In genomic region chr5:35729844-35730243, GRCm38 (mm10) we compare ENCODE assay signal across 9 mouse cellular contexts. TPM values are rescaled to one million over a fixed set of nuclear protein-coding genes. Genes with fewer than 3 reads are reported as not detected.
DNase-seq lines count a peak whose midpoint lies in the region; ATAC-seq and TF ChIP-seq lines count a peak whose summit lies in the region.
"Had no signal": no experiment of that assay in that cellular context is flagged by ENCODE, and none has a peak within 500 bp of the region (broad histone marks: within the 10 kb centered on the region; RNA-seq: fewer than 3 reads in every experiment).

No protein-coding gene starts in this region.

- no peaks in the 10 kb centered on the region for H3K27me3 ChIP-seq in hindbrain, embryonic 10.5 days (ENCODE audit: insufficient read depth, poor library complexity, severe bottlenecking)
- no peaks in the 10 kb centered on the region for H3K27me3 ChIP-seq in hindbrain, embryonic 14.5 days (ENCODE audit: control insufficient read depth, insufficient read depth, low read length)
- H3K27me3 ChIP-seq in embryonic facial prominence, embryonic 10.5 days (replicated peaks; ENCODE audit: low read depth, poor library complexity, severe bottlenecking): no peaks in the 10 kb centered on the region
- H3K27me3 ChIP-seq in intestine, embryonic 15.5 days (replicated peaks): no peaks in the 10 kb centered on the region
- H3K27me3 ChIP-seq in liver, postnatal 0 days (ENCODE audit: insufficient read depth, low read length): no peaks in the 10 kb centered on the region
- H3K27me3 ChIP-seq: neural tube, embryonic 12.5 days had no signal

- H3K4me1 ChIP-seq in hindbrain, embryonic 10.5 days (replicated peaks): peaks cover 9% of the 10 kb centered on the region; the same call in 1 of the 2 replicates
- H3K4me1 ChIP-seq in hindbrain, embryonic 14.5 days (replicated peaks; ENCODE audit: control insufficient read depth, insufficient read depth, low read length): no peaks in the 10 kb centered on the region
- H3K4me1 ChIP-seq in embryonic facial prominence, embryonic 10.5 days: peaks cover 13% of the 10 kb centered on the region
- H3K4me1 ChIP-seq in intestine, embryonic 15.5 days (replicated peaks): peaks cover 25% of the 10 kb centered on the region
- peaks cover 27% of the 10 kb centered on the region for H3K4me1 ChIP-seq in liver, postnatal 0 days (ENCODE audit: insufficient read depth)
- H3K4me1 ChIP-seq: neural tube, embryonic 12.5 days had no signal

- H3K4me2 ChIP-seq in hindbrain, embryonic 14.5 days (replicated peaks): no peak overlapping the region
- H3K4me2 ChIP-seq in intestine, embryonic 15.5 days (replicated peaks): no peak overlapping the region
- no peak overlapping the region for H3K4me2 ChIP-seq in liver, postnatal 0 days (ENCODE audit: low read depth, low read length)
- H3K4me2 ChIP-seq: neural tube, embryonic 12.5 days had no signal

- no peaks in the 10 kb centered on the region for H3K36me3 ChIP-seq in hindbrain, embryonic 10.5 days
- no peaks in the 10 kb centered on the region for H3K36me3 ChIP-seq in hindbrain, embryonic 14.5 days (replicated peaks; ENCODE audit: control insufficient read depth, insufficient read depth)
- no peaks in the 10 kb centered on the region for H3K36me3 ChIP-seq in embryonic facial prominence, embryonic 10.5 days (replicated peaks)
- H3K36me3 ChIP-seq in intestine, embryonic 15.5 days: no peaks in the 10 kb centered on the region
- H3K36me3 ChIP-seq in liver, postnatal 0 days (replicated peaks; ENCODE audit: insufficient read depth, low read length): no peaks in the 10 kb centered on the region
- H3K36me3 ChIP-seq: neural tube, embryonic 12.5 days had no signal

- TF ChIP-seq EP300 in liver, postnatal 0 days (IDR thresholded peaks at IDR 0.05; ENCODE audit: low read depth): no peak

- peak overlapping the region; percentile 83; the same call in 1 of the 2 replicates for H3K27ac ChIP-seq in hindbrain, embryonic 10.5 days
- H3K27ac ChIP-seq in hindbrain, embryonic 14.5 days: no peak overlapping the region
- H3K27ac ChIP-seq in embryonic facial prominence, embryonic 10.5 days (replicated peaks): 0 out of 2 replicates have a peak overlapping the region, but pooled peaks have one; percentile 80
- peak overlapping the region; percentile 72 for H3K27ac ChIP-seq in intestine, embryonic 15.5 days
- H3K27ac ChIP-seq in liver, postnatal 0 days (ENCODE audit: low read depth): no peak overlapping the region
- H3K27ac ChIP-seq: neural tube, embryonic 12.5 days had no signal

- no peak for DNase-seq in hindbrain, embryonic 10.5 days (ENCODE audit: low spot score)
- DNase-seq in hindbrain, embryonic 14.5 days (ENCODE audit: low spot score): no peak
- DNase-seq in embryonic facial prominence, embryonic 10.5 days (ENCODE audit: low spot score): no peak
- DNase-seq in liver, postnatal 0 days: peak; percentile 48
- no peak for DNase-seq in thymus, postnatal 25 days
- DNase-seq in embryo, embryonic 10 days (ENCODE audit: low spot score): no peak
- no peak for DNase-seq in layer of hippocampus, adult 9-10 months (ENCODE audit: low spot score)

- ATAC-seq in hindbrain, embryonic 14.5 days (ENCODE audit: low FRiP score): no peak
- no peak for ATAC-seq in intestine, embryonic 15.5 days
- peak; percentile 37 for ATAC-seq in liver, postnatal 0 days

- no peak overlapping the region for H3K4me3 ChIP-seq in hindbrain, embryonic 10.5 days
- no peak overlapping the region for H3K4me3 ChIP-seq in hindbrain, embryonic 14.5 days (replicated peaks; ENCODE audit: low read length)
- no peak overlapping the region for H3K4me3 ChIP-seq in embryonic facial prominence, embryonic 10.5 days
- H3K4me3 ChIP-seq in intestine, embryonic 15.5 days (replicated peaks): no peak overlapping the region
- H3K4me3 ChIP-seq in liver, postnatal 0 days (ENCODE audit: low read depth, low read length): no peak overlapping the region
- H3K4me3 ChIP-seq: neural tube, embryonic 12.5 days had no signal

- no peak for TF ChIP-seq CTCF in liver, postnatal 0 days (IDR thresholded peaks at IDR 0.05; ENCODE audit: low read depth)

- no peaks in the 10 kb centered on the region for H3K9me3 ChIP-seq in hindbrain, embryonic 10.5 days
- H3K9me3 ChIP-seq in hindbrain, embryonic 14.5 days (ENCODE audit: control insufficient read depth, low read length): no peaks in the 10 kb centered on the region
- no peaks in the 10 kb centered on the region for H3K9me3 ChIP-seq in embryonic facial prominence, embryonic 10.5 days
- H3K9me3 ChIP-seq in intestine, embryonic 15.5 days: no peaks in the 10 kb centered on the region
- no peaks in the 10 kb centered on the region for H3K9me3 ChIP-seq in liver, postnatal 0 days (ENCODE audit: low read length)
- H3K9me3 ChIP-seq: neural tube, embryonic 12.5 days had no signal

- 87% methylated on average over 3 of the region's 3 CpGs for WGBS in hindbrain, embryonic 10.5 days
- WGBS in hindbrain, embryonic 14.5 days: 71% methylated on average over 3 of the region's 3 CpGs
- WGBS in embryonic facial prominence, embryonic 10.5 days: 83% methylated on average over 3 of the region's 3 CpGs
- 69% methylated on average over 3 of the region's 3 CpGs for WGBS in intestine, embryonic 15.5 days
- 64% methylated on average over 3 of the region's 3 CpGs for WGBS in liver, postnatal 0 days (ENCODE audit: insufficient replicate concordance)

- no peak overlapping the region for H3K9ac ChIP-seq in hindbrain, embryonic 14.5 days
- H3K9ac ChIP-seq in intestine, embryonic 15.5 days: no peak overlapping the region
- H3K9ac ChIP-seq in liver, postnatal 0 days (replicated peaks): no peak overlapping the region
- H3K9ac ChIP-seq: neural tube, embryonic 12.5 days had no signal

RNA-seq across cellular contexts. Expression of gene Sh3tc1, which starts 9.9 kb away (rescaled TPM):
- 3.3 and 4.7 TPM in 2 replicates for polyA plus RNA-seq in hindbrain, embryonic 10.5 days (2016; fragmentation: Nextera tagmentation; extraction: Ambion mirVana)
- polyA plus RNA-seq in hindbrain, embryonic 14.5 days (2014; fragmentation: Nextera tagmentation; extraction: Ambion mirVana): 2.5 and 3.0 TPM in 2 replicates
- polyA plus RNA-seq in embryonic facial prominence, embryonic 10.5 days (2016; fragmentation: Nextera tagmentation; extraction: Ambion mirVana): 3.7 and 4.3 TPM in 2 replicates
- 16.0 and 17.8 TPM in 2 replicates for polyA plus RNA-seq in intestine, embryonic 15.5 days (2015; fragmentation: Nextera tagmentation; extraction: Ambion mirVana)
- polyA plus RNA-seq in liver, postnatal 0 days (2015; fragmentation: Nextera tagmentation; extraction: Ambion mirVana): 3.4 and 3.5 TPM in 2 replicates

RNA-seq across cellular contexts. Expression of gene Ablim2, which starts 27.8 kb away (rescaled TPM):
- polyA plus RNA-seq in hindbrain, embryonic 10.5 days (2016; fragmentation: Nextera tagmentation; extraction: Ambion mirVana): 0.73 and 1.3 TPM in 2 replicates
- 19.9 and 22.3 TPM in 2 replicates for polyA plus RNA-seq in hindbrain, embryonic 14.5 days (2014; fragmentation: Nextera tagmentation; extraction: Ambion mirVana)
- polyA plus RNA-seq in embryonic facial prominence, embryonic 10.5 days (2016; fragmentation: Nextera tagmentation; extraction: Ambion mirVana): 0.38 and 0.51 TPM in 2 replicates
- polyA plus RNA-seq in intestine, embryonic 15.5 days (2015; fragmentation: Nextera tagmentation; extraction: Ambion mirVana): 3.7 and 4.1 TPM in 2 replicates
- polyA plus RNA-seq in liver, postnatal 0 days (2015; fragmentation: Nextera tagmentation; extraction: Ambion mirVana): 0.33 and 0.45 TPM in 2 replicates

RNA-seq across cellular contexts. Expression of gene Htra3, which starts 50.3 kb away (rescaled TPM):
- polyA plus RNA-seq in hindbrain, embryonic 10.5 days (2016; fragmentation: Nextera tagmentation; extraction: Ambion mirVana): 5.4 and 8.9 TPM in 2 replicates
- polyA plus RNA-seq in hindbrain, embryonic 14.5 days (2014; fragmentation: Nextera tagmentation; extraction: Ambion mirVana): 17.2 and 18.1 TPM in 2 replicates
- polyA plus RNA-seq in embryonic facial prominence, embryonic 10.5 days (2016; fragmentation: Nextera tagmentation; extraction: Ambion mirVana): 4.2 and 5.4 TPM in 2 replicates
- polyA plus RNA-seq in intestine, embryonic 15.5 days (2015; fragmentation: Nextera tagmentation; extraction: Ambion mirVana): 47.2 and 48.2 TPM in 2 replicates
- 2.3 and 2.6 TPM in 2 replicates for polyA plus RNA-seq in liver, postnatal 0 days (2015; fragmentation: Nextera tagmentation; extraction: Ambion mirVana)

Comparison
In these comparisons a context has a peak if more than half of its experiments do, and no peak if none do; other contexts are left out.
1. H3K27ac ChIP-seq: peak in hindbrain, embryonic 10.5 days (single experiment), embryonic facial prominence, embryonic 10.5 days (single experiment) and intestine, embryonic 15.5 days (single experiment); none in hindbrain, embryonic 14.5 days (single experiment) and liver, postnatal 0 days (single experiment).